Mouse (Mus musculus): ENCODE measurements around the gene Enox1.

DNA sequence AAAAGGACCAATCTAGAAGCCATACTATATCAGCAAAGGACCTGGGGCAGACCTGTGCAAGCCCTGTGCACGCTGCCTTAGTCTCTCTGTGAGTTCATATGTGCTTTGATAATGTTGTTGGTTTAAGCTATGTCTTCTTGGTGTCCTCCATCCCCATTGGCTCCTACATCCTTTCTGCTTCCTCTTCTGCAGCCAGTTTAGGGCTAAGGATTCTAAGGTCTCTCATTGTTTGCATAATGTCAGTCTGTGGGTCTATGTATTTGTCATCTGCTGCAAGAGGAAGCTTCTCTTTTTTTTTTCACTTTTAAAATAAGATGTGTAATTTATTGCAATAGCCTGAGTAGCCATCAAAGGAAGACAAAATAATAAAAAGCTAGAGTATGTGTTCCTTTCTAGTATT lies 369.7 kb downstream of the Enox1 start:
- TF ChIP-seq POLR2A (IDR thresholded peaks at IDR 0.05; ENCODE audit: low read depth, low read length) (no peak), MXI1 (IDR thresholded peaks at IDR 0.05; ENCODE audit: low read depth, low read length) (no peak), CTCF (conservative IDR thresholded peaks at IDR 0.05 in 1 of 2, IDR thresholded peaks at IDR 0.05 in 1 of 2; ENCODE audit: low read depth in 2 of 2, low read length in 2 of 2) (no peak), ZMIZ1 (IDR thresholded peaks at IDR 0.05; ENCODE audit: low read depth, low read length) (no peak), ETS1 (conservative IDR thresholded peaks at IDR 0.05; ENCODE audit: low read depth, low read length) (no peak), CHD1 (IDR thresholded peaks at IDR 0.05; ENCODE audit: low read depth, low read length) (no peak), MAX (IDR thresholded peaks at IDR 0.05; ENCODE audit: low read length) (no peak), HCFC1 (IDR thresholded peaks at IDR 0.05; ENCODE audit: low read depth, low read length) (no peak), USF1 (IDR thresholded peaks at IDR 0.05; ENCODE audit: low read depth, low read length) (no peak), RAD21 (IDR thresholded peaks at IDR 0.05; ENCODE audit: low read depth, low read length) (no peak), ELF1 (IDR thresholded peaks at IDR 0.05; ENCODE audit: low read depth, low read length) (no peak)
